Mouse (Mus musculus) MEL (cell line): ENCODE data around the gene Trim56. TPM values are rescaled to one million over a fixed set of nuclear protein-coding genes. Genes with fewer than 3 reads are reported as not detected.
A peak's percentile ranks its signal among the peaks of the same experiment; 100 is the strongest.

Experiments used
- DNase-seq: peaks from one replicate; pipeline ENCODE4 v3.0.0; 2011; ENCODE audit warnings: low read depth, low spot score
- H3K27ac ChIP-seq: 2 replicates; pipeline ENCODE4 v1.5.1; 2012; ENCODE audit warnings: low read depth, mild to moderate bottlenecking, control low read depth, low read length, moderate library complexity; ENCODE audit not compliant: control insufficient read depth
- H3K27me3 ChIP-seq, 2 experiments: fragments of 150-350 bp in 1 of 2; sonication (generic) in 1 of 2; 2 replicates each; pipeline ENCODE4 v1.6.1; 2012; ENCODE audit warnings: low read length in 2 of 2, mild to moderate bottlenecking in 2 of 2, improper control_type of control experiment in 1 of 2, moderate library complexity in 1 of 2; ENCODE audit not compliant: insufficient read depth in 2 of 2, control insufficient read depth in 1 of 2
- H3K36me3 ChIP-seq, 2 experiments: 2 replicates each; pipeline ENCODE4 v1.6.1; 2012 to 2014; ENCODE audit warnings: low read length in 2 of 2, improper control_type of control experiment in 1 of 2, inconsistent platforms in 1 of 2, mild to moderate bottlenecking in 1 of 2; ENCODE audit not compliant: insufficient read depth in 2 of 2, control insufficient read depth in 1 of 2
- H3K4me1 ChIP-seq, 2 experiments: fragments of 150-350 bp in 1 of 2; sonication (generic) in 1 of 2; 2 replicates each; pipeline ENCODE4 v1.6.1; 2012; ENCODE audit warnings: low read length in 2 of 2, improper control_type of control experiment in 1 of 2, mild to moderate bottlenecking in 1 of 2; ENCODE audit not compliant: insufficient read depth in 2 of 2, control insufficient read depth in 1 of 2
- H3K4me3 ChIP-seq, 2 experiments: fragments of 150-350 bp in 1 of 2; sonication (generic) in 1 of 2; 2 replicates each; pipeline ENCODE4 v1.5.1; 2012; ENCODE audit warnings: low read depth in 2 of 2, low read length in 2 of 2, mild to moderate bottlenecking in 2 of 2, moderate library complexity in 2 of 2, control low read depth in 1 of 2, improper control_type of control experiment in 1 of 2; ENCODE audit not compliant: control insufficient read depth in 1 of 2, insufficient read depth in 1 of 2
- H3K79me2 ChIP-seq: 2 replicates; pipeline ENCODE4 v1.6.1; 2012; ENCODE audit warnings: mild to moderate bottlenecking, low read length, moderate library complexity; ENCODE audit not compliant: control insufficient read depth, poor library complexity, insufficient read depth
- H3K9ac ChIP-seq: 2 replicates; pipeline ENCODE4 v1.6.1; 2012; ENCODE audit warnings: low read depth, mild to moderate bottlenecking, control low read depth, low read length, moderate library complexity; ENCODE audit not compliant: control insufficient read depth, poor library complexity, severe bottlenecking
- H3K9me3 ChIP-seq: fragments of 150-350 bp; sonication (generic); replicated peaks from 2 replicates; pipeline ENCODE4 v1.6.1; 2012; ENCODE audit warnings: mild to moderate bottlenecking, low read length, improper control_type of control experiment, moderate library complexity; ENCODE audit not compliant: insufficient read depth
- BHLHE40 ChIP-seq: IDR thresholded peaks from 2 replicates; pipeline ENCODE4 v1.6.1; 2012; ENCODE audit warnings: low read depth, mild to moderate bottlenecking, inconsistent platforms, low read length, improper control_type of control experiment, borderline replicate concordance
- CHD2 ChIP-seq: IDR thresholded peaks from 2 replicates; pipeline ENCODE4 v1.6.1; 2011; ENCODE audit warnings: low read length, improper control_type of control experiment
- CTCF ChIP-seq, 3 experiments: IDR thresholded peaks in 2 of 3; conservative IDR thresholded peaks in 1 of 3; 2 replicates each; pipeline ENCODE4 v1.5.1; 2011 to 2012; ENCODE audit warnings: low read length in 3 of 3, low read depth in 2 of 3, mild to moderate bottlenecking in 2 of 3, improper control_type of control experiment in 1 of 3, inconsistent platforms in 1 of 3, mixed read lengths in 1 of 3, moderate library complexity in 1 of 3; ENCODE audit not compliant: control insufficient read depth in 1 of 3, insufficient read depth in 1 of 3, poor library complexity in 1 of 3, severe bottlenecking in 1 of 3
- E2F4 ChIP-seq: IDR thresholded peaks from 2 replicates; pipeline ENCODE4 v1.6.1; 2011; ENCODE audit warnings: low read depth, low read length, improper control_type of control experiment, borderline replicate concordance
- ELF1 ChIP-seq: IDR thresholded peaks from 2 replicates; pipeline ENCODE4 v1.6.1; 2014; ENCODE audit warnings: low read depth, mild to moderate bottlenecking, inconsistent platforms, low read length, improper control_type of control experiment, moderate library complexity
- EP300 ChIP-seq, 2 experiments: IDR thresholded peaks; 2 replicates each; pipeline ENCODE4 v1.6.1; 2011; ENCODE audit warnings: improper control_type of control experiment in 2 of 2, low read length in 2 of 2, low read depth in 1 of 2, mild to moderate bottlenecking in 1 of 2
- ETS1 ChIP-seq: IDR thresholded peaks from 2 replicates; pipeline ENCODE4 v1.6.1; 2012; ENCODE audit warnings: low read depth, mild to moderate bottlenecking, inconsistent platforms, low read length, improper control_type of control experiment, moderate library complexity
- GABPA ChIP-seq: IDR thresholded peaks from 2 replicates; pipeline ENCODE4 v1.6.1; 2012; ENCODE audit warnings: low read depth, mild to moderate bottlenecking, inconsistent platforms, low read length, improper control_type of control experiment, moderate library complexity
- GATA1 ChIP-seq: IDR thresholded peaks from 2 replicates; pipeline ENCODE4 v1.6.1; 2011; ENCODE audit warnings: low read depth, low read length, improper control_type of control experiment
- MAFK ChIP-seq: IDR thresholded peaks from 2 replicates; pipeline ENCODE4 v1.6.1; 2011; ENCODE audit warnings: low read depth, mild to moderate bottlenecking, low read length, improper control_type of control experiment, borderline replicate concordance
- MAX ChIP-seq: IDR thresholded peaks from 2 replicates; pipeline ENCODE4 v1.6.1; 2011; ENCODE audit warnings: low read length, improper control_type of control experiment
- MAZ ChIP-seq: IDR thresholded peaks from 2 replicates; pipeline ENCODE4 v1.6.1; 2012; ENCODE audit warnings: low read depth, mild to moderate bottlenecking, inconsistent platforms, low read length, improper control_type of control experiment
- MEF2A ChIP-seq: IDR thresholded peaks from 2 replicates; pipeline ENCODE4 v1.6.1; 2014; ENCODE audit warnings: low read depth, mild to moderate bottlenecking, inconsistent platforms, low read length, improper control_type of control experiment; ENCODE audit not compliant: poor library complexity, insufficient replicate concordance, severe bottlenecking; ENCODE audit errors: extremely low read depth
- MYB ChIP-seq: IDR thresholded peaks from 2 replicates; pipeline ENCODE4 v1.6.1; 2011; ENCODE audit warnings: mild to moderate bottlenecking, low read depth, low read length, improper control_type of control experiment
- NELFE ChIP-seq: IDR thresholded peaks from 2 replicates; pipeline ENCODE4 v1.6.1; 2011; ENCODE audit warnings: low read depth, low read length, improper control_type of control experiment
- POLR2A ChIP-seq, 2 experiments: IDR thresholded peaks; 2 replicates each; pipeline ENCODE4 v1.6.1; 2011 to 2012; ENCODE audit warnings: low read length in 2 of 2, mild to moderate bottlenecking in 2 of 2, control low read depth in 1 of 2, improper control_type of control experiment in 1 of 2, low read depth in 1 of 2, moderate library complexity in 1 of 2; ENCODE audit not compliant: control insufficient read depth in 1 of 2, insufficient read depth in 1 of 2, poor library complexity in 1 of 2
- RAD21 ChIP-seq: IDR thresholded peaks from 2 replicates; pipeline ENCODE4 v1.6.1; 2011; ENCODE audit warnings: mild to moderate bottlenecking, low read depth, low read length, improper control_type of control experiment
- RCOR1 ChIP-seq: IDR thresholded peaks from 2 replicates; pipeline ENCODE4 v1.6.1; 2012; ENCODE audit warnings: low read depth, mild to moderate bottlenecking, inconsistent platforms, low read length, improper control_type of control experiment
- SIN3A ChIP-seq: IDR thresholded peaks from 2 replicates; pipeline ENCODE4 v1.6.1; 2012; ENCODE audit warnings: low read length, improper control_type of control experiment, inconsistent platforms
- SMC3 ChIP-seq: IDR thresholded peaks from 2 replicates; pipeline ENCODE4 v1.6.1; 2011; ENCODE audit warnings: low read depth, low read length, improper control_type of control experiment
- TAL1 ChIP-seq: IDR thresholded peaks from 2 replicates; pipeline ENCODE4 v1.6.1; 2012; ENCODE audit warnings: mild to moderate bottlenecking, inconsistent platforms, low read length, moderate library complexity, mixed read lengths
- TBP ChIP-seq: IDR thresholded peaks from 2 replicates; pipeline ENCODE4 v1.8.0; 2011; ENCODE audit warnings: low read depth, low read length, improper control_type of control experiment
- TCF12 ChIP-seq: IDR thresholded peaks from 2 replicates; pipeline ENCODE4 v1.6.1; 2014; ENCODE audit warnings: low read depth, mild to moderate bottlenecking, inconsistent platforms, low read length, improper control_type of control experiment, moderate library complexity
- UBTF ChIP-seq: IDR thresholded peaks from 2 replicates; pipeline ENCODE4 v1.6.1; 2012; ENCODE audit warnings: low read depth, mild to moderate bottlenecking, inconsistent platforms, low read length, improper control_type of control experiment, moderate library complexity, borderline replicate concordance; ENCODE audit not compliant: insufficient read depth
- ZMIZ1 ChIP-seq: IDR thresholded peaks from 2 replicates; pipeline ENCODE4 v1.6.1; 2012; ENCODE audit warnings: low read depth, mild to moderate bottlenecking, inconsistent platforms, low read length, improper control_type of control experiment, moderate library complexity
- polyA plus RNA-seq, 2 experiments: library from polyadenylated mRNA; stranded (reverse) in 1 of 2; unstranded in 1 of 2; fragments of >175 nt in 1 of 2; fragments of >200 nt in 1 of 2; gene quantifications; 2 replicates each; pipeline versions ENCODE4 v1.2.1 to v1.2.4; 2012; ENCODE audit warnings: low replicate concordance in 2 of 2, low read depth in 1 of 2; ENCODE audit not compliant: insufficient read length in 2 of 2, insufficient read depth in 1 of 2, missing spikeins in 1 of 2
- total RNA-seq: library from RNA; depleted of rRNA; stranded (reverse); fragments of 300-350 nt; gene quantifications from 2 replicates; pipeline ENCODE4 v1.2.3, GENCODE M21; 2012

Trim56 gene
- total and polyA plus RNA-seq, 3 experiments = 21.8 to 75.8 (median 22.8) TPM

DNA sequence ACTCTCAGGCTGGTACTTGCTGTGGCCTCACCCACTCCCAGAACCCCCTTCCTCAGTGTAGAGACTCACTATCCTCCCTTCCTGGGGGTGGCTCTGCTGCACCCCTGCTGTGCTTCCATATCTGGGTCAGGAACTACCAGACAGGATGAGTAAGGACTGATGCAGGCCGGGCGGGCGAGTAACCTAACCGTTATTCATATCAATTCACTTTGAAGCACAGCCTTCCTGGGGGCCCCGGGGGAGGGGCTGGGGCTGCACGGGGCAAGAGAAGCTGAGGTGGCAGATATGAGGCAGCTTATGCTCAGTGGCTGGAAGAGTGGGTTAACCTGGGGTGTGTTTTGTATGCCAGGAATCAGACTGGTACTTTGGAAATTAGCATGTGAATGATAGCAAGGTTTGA, 31.0 kb downstream of the Trim56 start:
- Histone ChIP-seq H3K27ac (peak overlapping the region; percentile 74), H3K4me1 (peaks cover 10 to 23% of the 10 kb centered on the region in 2 experiments), H3K9ac (peak overlapping the region; percentile 10), H3K4me3 (no peak overlapping the region), H3K79me2 (no peaks in the 10 kb centered on the region), H3K27me3 (no peaks in the 10 kb centered on the region), H3K36me3 (peaks cover 0 to 13% of the 10 kb centered on the region in 2 experiments; a peak in 2 of 4 replicates), H3K9me3 (no peaks in the 10 kb centered on the region)
- TF ChIP-seq MYB (peak; percentile 92), MAFK (peak; percentile 83; the same call in 1 of the 2 replicates), TCF12 (peak; percentile 85), GATA1 (peak; percentile 42), ZMIZ1 (0 out of 2 replicates have a peak, but pooled peaks have one; percentile 39), CHD2 (no peak), MEF2A (no peak), SMC3 (0 out of 2 replicates have a peak, but pooled peaks have one; percentile 6), TAL1 (peak; percentile 48), NELFE (peak; percentile 26; the same call in 1 of the 2 replicates), ETS1 (peak; percentile 76; the same call in 1 of the 2 replicates), BHLHE40 (peak; percentile 79), UBTF (no peak), RCOR1 (peak; percentile 50), RAD21 (no peak), ELF1 (no peak), SIN3A (peak; percentile 43; the same call in 1 of the 2 replicates), MAZ (peak; percentile 87), POLR2A (IDR thresholded peaks at IDR 0.05; ENCODE audit: control insufficient read depth in 1 of 2, insufficient read depth in 1 of 2, low read depth in 1 of 2, low read length in 2 of 2, poor library complexity in 1 of 2) (peak; percentile 21 to 45; a peak in 1 of 4 replicates), EP300 (IDR thresholded peaks at IDR 0.05; ENCODE audit: low read depth in 1 of 2, low read length in 2 of 2) (peak; percentile 85 to 98), TBP (peak; percentile 43; the same call in 1 of the 2 replicates)
- peak; percentile 90 for DNase-seq

GRCm38 (mm10) chr5:137083051-137083450, 33.0 kb downstream of the Trim56 start:
- DNase-seq = no peak
- Histone ChIP-seq H3K27ac (no peak overlapping the region), H3K4me3 (no peak overlapping the region), H3K36me3 (peaks cover 0 to 15% of the 10 kb centered on the region in 2 experiments; a peak in 2 of 4 replicates), H3K9me3 (no peaks in the 10 kb centered on the region), H3K4me1 (peaks cover 10 to 33% of the 10 kb centered on the region in 2 experiments), H3K9ac (no peak overlapping the region), H3K79me2 (no peaks in the 10 kb centered on the region), H3K27me3 (no peaks in the 10 kb centered on the region)
- no peak for TF ChIP-seq MAX
- no peak for TF ChIP-seq CHD2
- no peak for TF ChIP-seq GABPA
- TF ChIP-seq CTCF (IDR thresholded peaks at IDR 0.05 in 2 of 3, conservative IDR thresholded peaks at IDR 0.05 in 1 of 3; ENCODE audit: control insufficient read depth in 1 of 3, insufficient read depth in 1 of 3, low read depth in 2 of 3, low read length in 3 of 3, poor library complexity in 1 of 3, severe bottlenecking in 1 of 3) = no peak
- no peak for TF ChIP-seq BHLHE40
- TF ChIP-seq E2F4 = no peak
- no peak for TF ChIP-seq TAL1
- TF ChIP-seq MEF2A = no peak
